Mouse (Mus musculus) kidney, postnatal 14 days (tissue): ENCODE measurements at regions not wholly inside any gene's neighbourhood (a gene's known extent, or its start where the extent isn't known, plus 50 kb on each side); places are given as distances from the start of the nearest gene placed in this dataset.
"Not testable (repeated sequence)": the region's sequence is repeated elsewhere in the genome, so short reads cannot be mapped to it uniquely, and the experiment has no call there.

Source experiments
- DNase-seq: peaks from one replicate; pipeline ENCODE4 v3.0.0; 2022; ENCODE audit warnings: mixed read lengths

GRCm38 (mm10) chr15:90882349-90882748 is 167.4 kb downstream of the Kif21a start:
- DNase-seq: not testable (repeated sequence)

- no peak for DNase-seq
Measured at GRCm38 (mm10) chr15:90869452-90869851, 180.3 kb downstream of the Kif21a start.

GRCm38 (mm10) chr15:90853763-90854162 is 174.5 kb upstream of the Cpne8 start:
- not testable (repeated sequence) for DNase-seq

- DNase-seq: no peak
Measured at GRCm38 (mm10) chr15:90851991-90852390, 172.8 kb upstream of the Cpne8 start.

GRCm38 (mm10) chr15:90841471-90841870 is 162.2 kb upstream of the Cpne8 start:
- DNase-seq: peak; percentile 35

GRCm38 (mm10) chr15:90835586-90835985 is 156.4 kb upstream of the Cpne8 start:
- no peak for DNase-seq

GRCm38 (mm10) chr15:90827816-90828215 is 148.6 kb upstream of the Cpne8 start:
- peak; percentile 27 for DNase-seq

- no peak for DNase-seq
Measured at GRCm38 (mm10) chr15:90822306-90822705, 143.1 kb upstream of the Cpne8 start.

GRCm38 (mm10) chr15:90819949-90820655 is 140.9 kb upstream of the Cpne8 start:
- no peak for DNase-seq

GRCm38 (mm10) chr15:90818161-90818560 is 138.9 kb upstream of the Cpne8 start:
- DNase-seq: no peak

- peak; percentile 2 for DNase-seq
Measured at GRCm38 (mm10) chr15:90813907-90814306, 134.7 kb upstream of the Cpne8 start.

- no peak for DNase-seq
Measured at GRCm38 (mm10) chr15:90810341-90810740, 131.1 kb upstream of the Cpne8 start.

GRCm38 (mm10) chr15:90808236-90808635 is 129.0 kb upstream of the Cpne8 start:
- no peak for DNase-seq

- DNase-seq: no peak
Measured at GRCm38 (mm10) chr15:90798056-90798455, 118.8 kb upstream of the Cpne8 start.

GRCm38 (mm10) chr15:90789941-90790340 is 110.7 kb upstream of the Cpne8 start:
- no peak for DNase-seq

GRCm38 (mm10) chr15:90784741-90785140 is 105.5 kb upstream of the Cpne8 start:
- DNase-seq: peak; percentile 4

- no peak for DNase-seq
Measured at GRCm38 (mm10) chr15:90767521-90767920, 88.3 kb upstream of the Cpne8 start.

GRCm38 (mm10) chr15:90764501-90764900 is 85.3 kb upstream of the Cpne8 start:
- DNase-seq: not testable (repeated sequence)

GRCm38 (mm10) chr15:90733891-90734290 is 54.7 kb upstream of the Cpne8 start:
- no peak for DNase-seq
